Mouse (Mus musculus) brain, adult 2 months (tissue): ENCODE measurements at regions not wholly inside any gene's neighbourhood (a gene's known extent, or its start where the extent isn't known, plus 50 kb on each side); places are given as distances from the start of the nearest gene placed in this dataset.
A peak's percentile ranks its signal among the peaks of the same experiment; 100 is the strongest.

Experiments used
- DNase-seq: peaks from one replicate; pipeline ENCODE4 v3.0.0; 2011; ENCODE audit warnings: low read depth, low spot score

DNA sequence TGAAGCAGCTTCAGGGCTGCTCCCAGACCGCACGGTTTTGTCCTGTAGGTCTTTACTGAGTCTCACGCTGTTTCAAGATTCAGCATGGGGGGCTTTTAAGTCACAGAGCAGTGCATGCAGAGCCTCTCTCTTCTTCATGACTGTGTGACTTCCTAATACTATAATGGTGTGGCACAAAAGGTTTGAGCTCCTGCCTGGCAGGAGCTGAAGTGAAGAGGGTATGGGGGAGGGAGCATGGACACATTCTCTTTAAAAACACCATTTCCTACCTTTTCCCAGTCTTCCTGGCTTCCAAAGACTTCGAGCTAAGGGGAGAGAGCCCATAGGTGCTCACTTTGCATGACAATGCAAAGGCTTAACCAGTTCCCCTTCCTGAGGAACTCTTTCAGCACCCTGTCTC, 934.9 kb upstream of the Gm5150 start:
- no peak for DNase-seq

DNA sequence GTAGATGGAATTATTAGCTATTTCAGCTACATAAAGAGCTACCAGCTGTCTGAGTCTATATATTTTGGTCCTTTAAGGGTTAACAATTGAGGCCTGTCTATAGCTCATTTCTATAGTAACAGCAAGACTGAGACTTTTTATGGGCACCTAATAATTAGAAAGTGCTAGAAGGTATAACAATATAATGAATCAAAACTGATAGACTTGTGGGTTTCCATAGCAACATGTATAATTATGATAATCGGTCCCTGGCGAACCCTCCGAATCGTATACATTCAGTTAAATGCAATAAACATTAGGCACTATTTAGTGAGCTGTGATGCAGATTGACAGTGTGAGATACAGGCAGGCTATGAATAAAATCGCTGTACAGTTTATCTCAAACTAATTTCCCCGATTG, 933.3 kb upstream of the Gm5150 start:
- peak; percentile 12 for DNase-seq

DNA sequence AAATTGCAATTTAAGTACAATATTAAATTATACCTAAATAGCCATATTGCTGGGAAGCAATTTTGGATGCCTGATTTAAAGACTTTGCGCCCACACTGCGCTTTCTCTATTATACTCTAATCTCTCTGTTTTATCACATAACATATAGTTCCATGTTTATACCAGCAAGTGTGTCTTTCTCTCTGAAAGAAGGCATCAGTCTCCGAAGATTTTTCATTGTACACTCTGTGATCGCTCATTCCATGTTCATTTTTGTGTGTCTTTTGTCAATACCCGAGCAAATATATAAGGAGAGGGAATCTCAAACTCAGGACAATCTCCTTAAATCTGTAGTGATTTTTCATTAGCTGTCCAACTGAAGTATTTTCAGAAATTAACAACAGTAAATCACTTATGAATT, 932.9 kb upstream of the Gm5150 start:
- DNase-seq, result no peak

DNA sequence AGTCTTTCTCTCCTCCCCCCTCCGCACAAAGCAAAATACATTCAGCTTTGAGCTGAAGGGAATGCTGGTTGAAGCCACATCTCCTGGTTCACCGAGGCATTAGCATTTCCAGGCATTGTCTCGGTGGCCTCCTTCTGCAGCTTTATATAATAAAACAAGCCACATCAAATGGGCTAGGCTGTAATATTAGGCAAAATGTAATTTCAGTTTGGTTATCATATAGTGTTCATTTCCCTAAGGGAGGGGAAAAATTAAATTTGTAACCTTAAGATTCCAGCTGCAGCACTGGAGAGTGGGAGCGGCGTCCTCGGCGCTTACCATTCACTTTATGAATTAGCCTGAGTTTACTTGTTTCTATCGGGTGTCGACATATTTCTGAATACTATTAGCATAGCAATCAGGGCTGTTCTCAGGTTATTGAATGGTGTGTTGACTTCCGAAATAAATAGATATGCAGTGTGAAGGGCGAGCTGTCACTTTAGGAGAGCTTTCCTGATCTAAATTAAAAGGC, 932.3 kb upstream of the Gm5150 start:
- peak; percentile 59 for DNase-seq

DNA sequence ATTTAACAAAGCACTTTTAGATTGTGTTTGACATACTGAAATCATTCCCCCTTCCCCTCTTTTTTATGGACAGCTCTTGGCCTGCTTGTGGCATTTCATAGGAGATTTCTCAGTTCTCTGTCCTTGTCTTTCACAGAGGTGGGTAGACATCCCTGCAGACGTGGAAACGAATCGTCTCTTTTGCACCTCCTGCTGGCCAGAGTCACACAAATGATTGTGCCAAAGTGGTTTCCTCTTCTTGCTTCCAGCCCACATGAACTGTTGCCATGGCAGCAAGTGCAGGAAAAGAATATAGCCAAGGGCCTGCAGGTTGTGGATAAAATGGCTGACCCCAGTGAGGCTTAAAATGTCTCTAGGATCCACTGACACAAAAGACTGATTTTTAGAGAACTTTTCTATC, 924.1 kb upstream of the Gm5150 start:
- peak; percentile 81 for DNase-seq

DNA sequence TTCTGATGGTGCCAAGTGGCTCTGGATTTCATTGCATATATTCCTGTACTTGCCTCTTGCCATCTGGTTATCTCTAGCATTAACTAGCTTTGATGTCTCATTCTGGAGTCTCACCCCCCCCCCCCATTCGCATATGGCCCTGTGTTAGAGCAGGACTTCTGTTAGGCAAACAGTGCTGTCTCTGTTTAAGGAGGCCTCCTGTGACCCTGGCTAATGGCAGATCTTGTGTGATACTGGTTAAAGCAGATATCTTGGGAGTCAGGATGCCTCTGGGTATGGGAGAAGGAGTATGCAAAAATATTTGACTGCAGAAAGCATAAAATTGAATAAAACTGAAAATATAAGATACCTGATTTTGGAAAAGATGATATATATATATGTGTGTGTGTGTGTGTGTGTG, 923.6 kb upstream of the Gm5150 start:
- no peak for DNase-seq

DNA sequence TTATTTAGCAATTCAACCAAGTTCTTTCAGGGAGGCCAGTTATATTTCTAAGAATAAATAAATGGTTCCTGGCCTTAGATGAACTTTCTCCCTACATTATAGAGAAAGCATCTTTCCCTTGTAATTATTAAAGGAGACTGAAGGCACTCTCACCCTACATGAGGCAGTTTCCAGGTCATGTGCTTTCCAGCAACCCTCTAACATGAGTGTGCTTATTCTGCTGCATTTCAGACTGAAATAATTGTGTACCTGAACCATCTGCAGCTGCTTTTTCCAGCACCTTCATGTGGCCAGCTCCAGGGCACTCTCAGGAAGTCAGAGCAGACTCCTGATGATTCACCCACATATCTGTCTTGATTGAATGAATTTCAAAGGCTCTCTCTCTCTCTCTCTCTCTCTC, 917.8 kb upstream of the Gm5150 start:
- peak; percentile 24 for DNase-seq

DNA sequence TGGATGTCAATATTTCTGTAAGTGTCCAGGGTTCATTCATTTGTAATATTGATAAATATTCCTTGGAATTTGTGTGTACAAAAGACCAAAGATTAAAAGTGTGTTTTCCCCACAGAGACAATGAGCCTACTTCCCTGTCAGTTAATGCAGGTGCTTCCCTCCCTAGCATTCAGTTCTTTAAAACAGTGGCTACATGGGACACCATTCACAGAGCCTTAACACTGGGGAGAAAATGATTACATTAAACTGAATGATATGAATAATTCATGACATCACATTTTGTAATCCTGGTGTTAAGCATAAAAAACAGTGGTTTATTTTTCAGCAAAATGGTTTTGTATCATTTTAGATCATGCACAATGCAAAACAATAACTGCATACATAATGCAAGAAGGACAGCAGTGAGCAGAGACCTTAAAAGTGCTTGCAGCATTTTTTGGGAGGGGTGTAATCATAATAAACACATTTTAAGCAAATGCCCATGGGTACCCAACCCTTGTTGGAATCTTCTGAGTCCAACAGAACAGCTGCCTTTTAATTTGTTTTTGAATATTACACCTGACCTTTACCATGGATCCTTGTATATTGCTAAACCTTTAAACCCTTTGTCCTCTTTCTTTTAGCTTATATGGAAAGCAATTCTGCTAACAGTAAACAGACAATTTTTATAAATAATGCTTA, 917.1 kb upstream of the Gm5150 start:
- no peak for DNase-seq

DNA sequence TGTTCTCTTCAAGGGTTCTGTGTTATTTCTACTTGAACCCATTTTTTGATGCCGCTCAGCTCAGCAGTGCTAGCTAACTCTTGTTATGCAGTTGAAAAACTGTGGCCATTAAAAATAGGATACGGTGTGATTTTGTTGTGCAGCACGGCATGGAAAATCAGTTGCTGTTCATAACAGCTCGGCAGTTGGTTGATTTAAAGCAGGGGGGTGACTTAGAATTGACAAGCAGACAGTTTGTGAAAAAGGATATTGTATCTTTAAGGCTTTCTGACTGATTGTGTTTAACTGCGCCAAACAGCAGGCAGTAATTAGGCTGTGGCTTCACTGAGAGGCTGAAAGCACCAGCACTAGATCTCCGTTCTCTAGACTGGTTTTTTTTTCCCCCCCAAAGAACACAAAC, 915.1 kb upstream of the Gm5150 start:
- DNase-seq, result peak; percentile 27

DNA sequence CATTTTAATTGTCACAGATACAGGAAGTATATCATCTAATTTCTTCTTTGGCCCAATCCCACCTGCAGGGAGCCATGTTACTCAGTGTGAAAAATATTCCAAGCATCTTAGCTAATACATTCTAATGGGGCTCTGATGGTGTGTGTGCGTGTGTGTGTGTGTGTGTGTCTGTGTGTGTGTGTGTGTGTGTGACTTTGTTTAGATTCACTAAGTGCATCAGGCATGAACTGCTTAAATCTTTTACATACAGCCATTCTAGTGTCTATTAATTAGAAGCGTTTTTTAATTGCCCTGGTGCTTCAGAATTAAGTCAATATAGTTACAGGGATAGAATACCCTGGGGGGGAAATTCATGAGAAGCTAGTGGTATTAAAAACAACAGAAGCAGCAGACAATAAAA, 912.1 kb upstream of the Gm5150 start:
- no peak for DNase-seq

DNA sequence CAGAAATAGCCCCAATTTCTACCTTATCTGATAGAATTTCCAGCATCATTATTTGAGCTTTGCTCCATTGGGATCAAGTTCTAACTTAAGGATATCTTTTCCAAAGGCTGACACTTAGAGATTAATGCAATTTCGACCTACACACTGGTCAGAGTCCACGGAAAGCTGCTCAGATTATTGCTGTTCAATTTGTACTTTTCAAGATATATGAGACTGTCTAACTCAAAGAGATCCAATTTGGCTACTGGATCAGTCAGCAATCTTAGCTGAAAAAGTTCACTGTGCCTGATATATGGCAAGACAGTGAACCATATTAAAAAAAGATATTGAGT, 909.8 kb upstream of the Gm5150 start:
- DNase-seq, result no peak

DNA sequence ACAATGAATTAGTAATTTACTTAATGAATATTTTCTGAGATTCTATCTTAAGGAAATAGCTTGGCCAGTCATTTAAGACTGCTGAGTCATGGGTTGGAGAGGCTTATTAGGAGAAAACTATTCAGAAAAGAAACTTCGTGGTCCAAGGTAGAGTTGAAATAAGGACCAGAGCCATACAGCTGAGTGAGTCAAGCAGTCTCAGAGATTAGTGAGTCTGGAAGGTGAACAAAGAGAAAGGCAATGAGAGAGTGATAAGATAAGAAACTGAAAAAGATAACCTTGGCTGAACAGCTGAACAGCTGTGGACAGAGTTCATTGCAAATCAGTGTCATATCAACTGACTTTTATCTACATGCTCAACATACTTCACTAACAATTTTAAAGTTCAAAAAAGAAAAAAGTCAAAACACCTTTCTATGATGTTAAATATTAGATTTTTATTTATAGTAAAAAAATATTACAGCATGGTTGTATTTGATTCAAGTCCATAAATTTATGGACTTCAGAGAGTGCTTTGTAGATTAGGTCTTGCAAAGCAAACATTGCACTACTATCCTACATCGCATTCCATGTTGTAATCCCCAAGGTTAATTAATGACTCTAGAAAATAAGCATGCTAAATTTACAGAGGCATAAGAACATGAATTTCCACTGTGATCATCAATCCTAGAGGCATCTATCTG, 909.3 kb upstream of the Gm5150 start:
- no peak for DNase-seq

DNA sequence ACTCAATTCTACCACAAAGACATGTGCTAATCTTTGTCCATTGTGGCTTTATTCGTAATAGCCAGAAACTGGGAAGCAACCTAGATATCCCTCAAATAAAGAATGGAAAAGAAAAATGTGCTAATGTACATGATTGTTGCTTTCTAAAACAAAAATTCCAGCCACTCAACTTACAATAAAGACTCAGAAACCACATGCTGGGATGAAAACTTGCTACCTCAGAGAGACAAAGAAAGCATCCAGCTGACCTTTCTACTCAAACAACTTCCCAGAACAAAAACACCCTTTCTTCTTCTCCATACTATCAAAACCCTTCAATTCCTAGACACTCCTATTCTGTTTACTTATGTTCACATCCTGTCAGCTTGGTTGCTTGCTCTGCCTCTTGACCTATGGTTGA, 881.9 kb upstream of the Gm5150 start:
- no peak for DNase-seq

DNA sequence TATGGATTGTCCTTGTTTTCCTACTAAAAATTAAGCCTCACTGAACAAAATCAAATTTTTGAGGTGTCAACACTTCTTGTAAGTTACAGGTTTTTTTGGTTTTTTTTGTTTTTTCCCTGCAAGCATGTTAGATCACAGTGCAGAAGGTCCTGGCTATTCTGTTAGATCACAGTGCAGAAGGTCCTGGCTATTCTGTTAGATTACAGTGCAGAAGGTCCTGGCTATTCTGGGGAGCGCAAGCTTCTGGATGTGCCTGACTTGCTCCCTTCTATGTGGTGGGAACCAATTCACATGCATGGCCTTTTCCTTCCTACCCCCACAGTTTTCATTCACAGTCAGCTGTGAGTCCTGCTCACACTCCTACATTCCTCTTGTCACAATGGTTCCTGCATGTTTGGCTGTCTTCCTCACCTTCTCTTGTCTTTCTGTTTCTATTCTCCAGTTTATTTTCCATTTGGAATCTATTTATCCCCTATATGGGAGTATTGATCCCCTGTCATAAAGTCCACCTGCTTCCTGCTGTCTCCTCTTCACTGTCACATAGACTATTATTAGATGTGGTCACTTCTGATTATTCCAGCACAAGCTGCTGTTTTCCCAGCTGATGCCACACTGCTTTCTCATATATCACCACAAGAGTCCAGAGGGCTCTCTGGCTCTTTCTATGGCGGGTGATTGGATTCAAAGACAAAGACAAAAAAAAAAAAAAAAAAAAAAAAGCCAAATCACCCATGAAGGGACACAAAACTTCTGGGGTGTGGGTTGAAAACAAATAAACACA, 866.3 kb upstream of the Gm5150 start:
- peak; percentile 53 for DNase-seq

DNA sequence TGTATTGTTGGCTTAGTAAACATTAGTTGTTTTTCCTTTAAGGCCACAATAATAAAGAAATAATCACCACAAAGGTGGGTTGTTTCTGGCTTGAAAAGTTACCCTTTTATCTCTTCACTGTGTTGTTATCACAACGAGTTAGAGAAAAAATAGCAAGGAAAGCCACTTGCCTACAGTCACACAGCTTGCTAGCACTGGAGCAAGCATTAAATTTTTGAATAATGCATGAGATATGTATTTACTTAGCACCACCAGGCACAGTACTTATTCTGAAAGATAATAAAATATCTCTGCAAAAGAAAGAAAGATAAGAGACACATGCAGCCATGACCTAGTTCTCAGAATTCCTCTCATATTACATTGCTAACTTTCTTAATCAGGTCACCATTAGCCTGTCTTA, 853.8 kb upstream of the Gm5150 start:
- no peak for DNase-seq

DNA sequence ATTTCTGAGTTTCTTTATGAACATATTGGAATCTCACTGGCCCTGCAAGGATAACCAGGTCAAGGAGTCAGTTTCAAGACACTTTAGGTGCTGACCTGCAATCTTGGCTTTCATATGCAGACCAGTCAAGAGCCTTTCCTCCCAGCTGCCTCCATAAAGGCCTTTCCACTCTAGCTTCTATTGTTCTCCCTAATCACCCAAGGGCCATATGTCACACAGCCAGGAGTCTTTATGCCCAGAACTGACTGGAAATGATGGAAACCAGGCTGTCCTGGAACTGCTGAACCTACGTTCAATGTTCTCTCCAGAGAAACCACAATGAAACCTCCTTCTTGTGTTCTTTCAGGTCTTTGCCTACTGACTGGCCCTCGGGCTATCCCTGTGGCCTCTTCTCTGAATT, 852.7 kb upstream of the Gm5150 start:
- no peak for DNase-seq

DNA sequence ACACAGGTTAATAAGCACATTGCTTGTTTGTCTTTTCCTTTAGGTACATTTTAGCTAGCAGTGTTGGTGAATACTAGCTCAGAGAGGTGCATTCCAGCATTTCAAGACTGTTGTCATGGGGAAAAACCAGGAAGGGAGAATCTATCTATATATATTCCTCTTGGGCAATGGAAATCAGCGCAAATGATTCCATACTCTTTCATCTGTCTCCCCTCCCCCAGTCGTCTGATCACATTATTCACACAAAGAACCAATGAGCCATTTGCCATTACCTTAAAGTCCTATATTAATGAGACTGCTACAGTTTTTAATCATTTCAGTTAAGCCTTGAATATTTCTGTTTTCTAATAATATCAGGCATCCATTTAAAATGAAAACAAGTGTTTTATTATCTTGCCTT, 849.0 kb upstream of the Gm5150 start:
- DNase-seq, result no peak

DNA sequence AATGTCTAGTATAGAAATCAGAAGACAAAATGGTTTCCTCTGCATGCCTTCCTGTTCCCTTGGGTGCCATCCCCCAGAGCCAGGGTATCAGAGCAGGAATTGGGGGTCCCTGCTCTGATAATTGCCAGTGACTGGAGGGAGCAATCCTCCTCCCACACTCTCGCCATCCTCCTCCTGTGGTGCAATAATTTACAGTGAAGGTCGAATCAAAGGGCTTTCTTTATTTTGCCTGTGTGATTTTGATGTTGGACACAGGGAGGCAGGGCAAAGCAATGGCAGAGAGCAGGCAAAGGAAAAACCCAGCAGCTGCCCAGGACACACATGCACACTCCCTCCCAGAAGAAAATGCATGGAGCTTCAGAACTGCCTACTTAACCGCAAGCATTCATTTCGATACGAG, 847.8 kb upstream of the Gm5150 start:
- peak; percentile 38 for DNase-seq

DNA sequence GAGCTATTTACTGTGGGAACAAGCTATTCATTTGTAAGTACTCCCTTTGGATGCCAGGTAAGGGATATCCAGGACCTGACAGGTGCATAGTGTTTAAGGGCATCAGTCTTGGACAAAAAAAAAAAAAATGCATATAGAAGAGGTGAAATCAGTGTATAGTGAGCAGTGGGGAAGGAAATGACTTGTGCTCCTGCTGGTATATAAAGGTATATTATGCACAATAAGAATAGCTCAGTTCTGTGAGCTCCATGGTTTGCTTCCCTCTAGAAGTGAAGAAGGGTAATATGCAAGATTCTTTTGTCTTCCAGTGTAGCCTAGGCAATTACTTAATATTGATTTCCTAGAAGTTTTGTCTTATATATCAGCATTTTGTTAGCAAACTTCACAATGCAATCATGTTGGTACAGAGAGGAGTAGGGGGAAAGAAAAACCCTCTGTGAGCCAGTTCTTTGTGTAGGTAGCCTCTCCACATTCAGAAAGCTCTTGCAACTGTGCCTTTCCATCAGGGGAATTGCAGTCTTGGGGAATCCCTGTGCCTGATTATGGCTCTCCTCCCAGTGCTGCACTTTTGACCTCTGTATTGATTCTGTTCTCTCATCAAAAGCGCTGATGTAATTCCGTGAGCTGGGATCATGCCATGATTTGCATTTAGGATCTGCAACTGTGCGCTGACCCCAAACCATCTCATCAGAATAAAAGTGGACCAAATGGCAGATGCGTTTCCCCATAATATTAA, 840.7 kb upstream of the Gm5150 start:
- DNase-seq, result no peak

DNA sequence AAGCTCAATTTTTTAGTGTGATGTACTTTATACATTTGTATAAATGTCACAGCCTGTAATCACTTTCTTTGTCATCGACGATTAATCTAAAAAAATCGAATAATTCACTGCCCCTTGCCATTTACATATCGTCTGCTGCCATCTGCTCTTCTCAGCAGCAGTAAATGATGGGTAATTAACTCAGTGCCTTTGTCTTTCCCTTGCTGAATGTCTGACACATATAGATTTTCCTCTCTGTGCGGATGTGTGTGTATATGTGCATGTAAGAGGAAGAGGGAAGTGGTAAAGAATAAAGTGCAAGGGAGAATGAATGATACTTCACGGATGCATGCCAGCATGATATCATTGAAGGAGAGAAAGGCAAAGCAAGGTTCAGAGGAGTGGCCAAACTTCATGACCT, 814.3 kb upstream of the Gm5150 start:
- no peak for DNase-seq

DNA sequence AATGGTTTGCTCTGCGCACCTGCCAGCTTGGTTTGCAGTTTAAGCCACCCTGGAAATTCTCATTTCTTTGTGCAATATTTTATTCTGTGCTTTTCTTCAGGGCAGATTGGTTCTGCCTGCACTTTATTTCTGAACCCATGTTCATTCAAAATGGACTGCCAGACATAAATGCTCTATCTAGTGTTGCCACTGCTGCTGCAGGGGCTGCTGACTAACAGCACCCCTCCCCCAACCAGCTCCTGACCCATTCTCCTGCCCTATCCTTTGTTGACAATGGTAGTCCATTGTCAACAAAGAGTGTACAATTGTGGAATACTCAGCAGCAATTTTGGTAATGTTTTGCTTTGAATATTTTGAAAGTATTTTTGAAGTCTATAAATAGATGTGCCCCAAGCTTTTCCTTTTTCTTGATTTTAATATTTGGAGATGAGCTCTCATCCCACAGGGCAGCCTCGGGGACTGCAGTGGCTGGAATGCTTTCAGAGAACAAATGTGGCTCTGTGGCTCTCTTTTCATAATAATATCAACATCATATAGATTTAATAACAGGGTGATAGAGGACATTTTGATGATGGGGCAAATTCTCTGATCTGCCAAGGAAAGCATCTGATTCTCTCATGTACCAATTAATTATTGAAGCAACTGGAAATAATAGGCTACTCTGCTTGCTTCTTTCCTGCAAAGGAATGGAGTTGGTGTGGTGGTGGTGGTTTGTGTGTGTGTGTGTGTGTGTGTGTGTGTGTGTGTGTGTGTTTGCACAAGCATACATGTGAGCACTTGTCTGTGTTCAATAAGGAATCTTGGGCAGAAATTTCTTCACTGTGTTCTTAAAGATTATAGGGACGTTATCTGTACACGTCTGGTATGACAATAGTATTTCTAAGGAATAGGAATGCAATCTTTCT, 813.2 kb upstream of the Gm5150 start:
- peak; percentile 20 for DNase-seq
